9 mouse cellular contexts compared by ENCODE assay signal in the genomic region with DNA sequence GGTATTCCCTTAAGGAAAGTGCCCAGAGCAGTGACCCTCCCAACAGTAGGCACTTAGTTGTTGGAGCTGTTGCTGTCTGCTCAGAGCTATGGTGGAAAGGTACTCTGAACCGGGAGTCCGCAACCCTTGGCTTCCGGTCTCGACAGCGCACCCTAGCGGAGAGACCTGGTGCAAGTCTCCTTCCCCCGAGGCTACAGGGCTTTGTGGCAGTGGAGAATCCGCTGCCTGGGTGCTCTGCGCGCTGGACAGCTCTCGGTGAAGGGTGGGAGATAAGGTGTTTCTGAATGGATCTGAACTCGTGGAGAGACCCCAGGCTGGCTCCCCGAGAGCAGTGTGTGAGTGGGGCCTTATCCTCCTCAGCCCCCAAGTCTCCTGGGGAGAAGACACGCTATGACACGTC. TPM values are rescaled to one million over a fixed set of nuclear protein-coding genes. Genes with fewer than 3 reads are reported as not detected.
DNase-seq lines count a peak whose midpoint lies in the region; ATAC-seq lines count a peak whose summit lies in the region.
"Had no signal": no experiment of that assay in that cellular context is flagged by ENCODE, and none has a peak within 500 bp of the region (broad histone marks: within the 10 kb centered on the region; RNA-seq: fewer than 3 reads in every experiment).

No protein-coding gene starts in this region.

- peak overlapping the region; percentile 54 for H3K4me2 ChIP-seq in hindbrain, embryonic 12.5 days (replicated peaks)

- peak overlapping the region; percentile 55 for H3K9ac ChIP-seq in hindbrain, embryonic 12.5 days

- peak; percentile 23 for DNase-seq in NIH3T3 (ENCODE audit: low read depth)
- peak; percentile 82 to 92 for DNase-seq in cerebellum, postnatal 14 days
- peak; percentile 49 to 71 for DNase-seq in frontal cortex, postnatal 14 days (ENCODE audit: low spot score in 2 of 2)
- DNase-seq in layer of hippocampus, postnatal 25 days (ENCODE audit: extremely low spot score in 1 of 2, low spot score in 1 of 2), result peak; percentile 63 to 91
- peak; percentile 94 for DNase-seq in lung, postnatal 14 days
- peak; percentile 86 for DNase-seq in ovary, postnatal 36 days (ENCODE audit: low spot score)
- DNase-seq in thymus, postnatal 14 days, result peak; percentile 97

- no peaks in the 10 kb centered on the region for H3K9me3 ChIP-seq in hindbrain, embryonic 12.5 days (replicated peaks)

- WGBS in hindbrain, embryonic 12.5 days, result 3% methylated on average over 15 of the region's 15 CpGs

- no peak overlapping the region for H3K27ac ChIP-seq in hindbrain, embryonic 12.5 days

- H3K36me3 ChIP-seq in hindbrain, embryonic 12.5 days, result no peaks in the 10 kb centered on the region

- peak; percentile 14; the same call in 1 of the 2 replicates for ATAC-seq in hindbrain, embryonic 12.5 days (ENCODE audit: low FRiP score)

- peaks cover 40% of the 10 kb centered on the region for H3K4me1 ChIP-seq in hindbrain, embryonic 12.5 days

- peak overlapping the region; percentile 31 for H3K4me3 ChIP-seq in hindbrain, embryonic 12.5 days
- H3K4me3 ChIP-seq: myocyte had no signal

- no peaks in the 10 kb centered on the region for H3K27me3 ChIP-seq in hindbrain, embryonic 12.5 days

RNA-seq across cellular contexts. Expression of gene E2f2, which starts 7.8 kb away (rescaled TPM):
- 7.0 and 7.9 TPM in 2 replicates for polyA plus RNA-seq in hindbrain, embryonic 12.5 days (2016; fragmentation: Nextera tagmentation; extraction: Ambion mirVana)
- total RNA-seq in layer of hippocampus, postnatal 25 days (2021), result 1 to 10 TPM in 1 of 2 experiments, under 1 TPM in 1; 0.59 to 1.2 TPM

RNA-seq across cellular contexts. Expression of gene Asap3, which starts 26.2 kb away (rescaled TPM):
- 11.6 and 11.8 TPM in 2 replicates for polyA plus RNA-seq in hindbrain, embryonic 12.5 days (2016; fragmentation: Nextera tagmentation; extraction: Ambion mirVana)
- 1 to 10 TPM; 2.7 to 4.3 TPM for total RNA-seq in layer of hippocampus, postnatal 25 days (2021)

RNA-seq across cellular contexts. Expression of gene Id3, which starts 36.7 kb away (rescaled TPM):
- 372 and 426 TPM in 2 replicates for polyA plus RNA-seq in hindbrain, embryonic 12.5 days (2016; fragmentation: Nextera tagmentation; extraction: Ambion mirVana)
- 10 to 100 TPM; 51.7 to 62.5 TPM for total RNA-seq in layer of hippocampus, postnatal 25 days (2021)

Comparison
In these comparisons a context has a peak if more than half of its experiments do, and no peak if none do; other contexts are left out.
1. DNase-seq: peak in every context shown above with its lines; median percentile 97 in thymus, postnatal 14 days; 94 in lung, postnatal 14 days; 87 in cerebellum, postnatal 14 days; 86 in ovary, postnatal 36 days; 77 in layer of hippocampus, postnatal 25 days; 60 in frontal cortex, postnatal 14 days; 23 in NIH3T3.